Mouse (Mus musculus): ENCODE data around the gene Hist1h2bh. TPM values are rescaled to one million over a fixed set of nuclear protein-coding genes. Genes with fewer than 3 reads are reported as not detected.

Gene Hist1h2bh
- polyA plus RNA-seq, 1 experiment from 2014 or later: 1.1 TPM

DNA sequence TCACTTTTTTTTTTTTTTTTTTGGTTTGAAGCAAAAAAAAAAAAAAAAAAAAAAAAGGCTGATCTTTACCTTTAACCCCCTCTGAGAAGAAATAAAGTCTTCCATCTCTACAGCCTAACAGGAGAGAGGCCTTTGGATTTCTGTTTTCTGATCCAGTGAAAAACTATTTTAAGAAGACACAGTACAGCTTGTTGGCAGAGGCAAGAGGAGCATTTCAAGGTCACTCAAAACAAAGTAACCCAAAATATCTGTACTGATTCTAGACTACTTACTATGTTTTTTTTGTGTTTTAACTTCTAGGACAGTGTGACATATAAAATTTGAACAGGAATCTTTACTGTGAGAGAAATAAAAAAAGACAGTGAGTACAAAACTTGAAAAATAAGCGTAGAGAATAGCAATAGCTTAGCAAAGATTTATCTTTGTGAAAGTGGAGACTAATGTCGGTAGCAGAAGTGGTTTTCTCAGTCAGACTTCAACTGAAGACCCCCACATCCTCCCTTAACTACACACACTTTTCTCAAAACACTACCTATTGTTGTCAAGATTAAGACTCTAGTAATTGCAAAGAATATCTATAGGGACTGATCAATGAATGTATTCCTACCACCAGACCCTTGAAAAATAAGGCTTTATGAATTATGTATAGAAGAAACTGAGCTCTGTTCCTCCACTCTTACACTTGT lies 13.6 kb downstream of the Hist1h2bh start:
- H3K4me2 ChIP-seq (ENCODE audit: low read depth, low read length): peak overlapping the region; percentile 64
- no peaks in the 10 kb centered on the region for H3K36me3 ChIP-seq (ENCODE audit: control insufficient read depth, insufficient read depth)
- WGBS (ENCODE audit: insufficient replicate concordance): 18% methylated on average over 2 of the region's 2 CpGs
- ATAC-seq (ENCODE audit: low read depth): no peak
- H3K9ac ChIP-seq (ENCODE audit: low read depth, low read length): peak overlapping the region; percentile 78
- H3K9me3 ChIP-seq (replicated peaks; ENCODE audit: control insufficient read depth, low read length): no peaks in the 10 kb centered on the region
- H3K4me1 ChIP-seq (ENCODE audit: control insufficient read depth, low read depth, low read length): peaks cover 23% of the 10 kb centered on the region
- no peaks in the 10 kb centered on the region for H3K27me3 ChIP-seq (ENCODE audit: control insufficient read depth, insufficient read depth, low read depth, low read length)
- peak overlapping the region; percentile 65 for H3K4me3 ChIP-seq (ENCODE audit: low read depth, low read length)
- peak overlapping the region; percentile 96 for H3K27ac ChIP-seq (ENCODE audit: low read length)

DNA sequence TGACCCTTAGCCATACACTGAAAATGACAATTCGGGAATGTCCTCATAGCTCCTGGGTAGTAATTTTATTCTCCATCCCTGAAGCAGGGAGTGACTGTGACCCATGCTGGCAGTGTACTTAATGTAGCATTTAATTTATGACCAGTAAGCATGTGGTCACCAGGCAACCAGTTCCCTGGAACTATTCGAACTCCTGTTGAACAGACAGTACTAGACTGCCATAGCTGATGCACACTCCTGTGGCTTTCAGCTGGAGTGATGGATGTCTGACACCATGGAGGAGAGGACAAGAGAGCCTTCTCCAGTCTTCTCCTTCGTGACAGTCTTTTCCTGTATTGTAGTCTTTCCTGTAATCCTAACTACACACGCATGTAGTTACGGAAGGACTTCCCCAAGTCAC lies 14.2 kb downstream of the Hist1h2bh start:
- H3K4me1 ChIP-seq (ENCODE audit: control insufficient read depth, low read depth, low read length): peaks cover 25% of the 10 kb centered on the region
- no peak for ATAC-seq (ENCODE audit: low read depth)
- no peaks in the 10 kb centered on the region for H3K9me3 ChIP-seq (replicated peaks; ENCODE audit: control insufficient read depth, low read length)
- H3K4me2 ChIP-seq (ENCODE audit: low read depth, low read length): no peak overlapping the region
- no peak overlapping the region for H3K4me3 ChIP-seq (ENCODE audit: low read depth, low read length)
- H3K27ac ChIP-seq (ENCODE audit: low read length): no peak overlapping the region
- H3K9ac ChIP-seq (ENCODE audit: low read depth, low read length): no peak overlapping the region
- H3K27me3 ChIP-seq (ENCODE audit: control insufficient read depth, insufficient read depth, low read depth, low read length): no peaks in the 10 kb centered on the region
- H3K36me3 ChIP-seq (ENCODE audit: control insufficient read depth, insufficient read depth): no peaks in the 10 kb centered on the region
- WGBS (ENCODE audit: insufficient replicate concordance): 79% methylated on average over 5 of the region's 5 CpGs

DNA sequence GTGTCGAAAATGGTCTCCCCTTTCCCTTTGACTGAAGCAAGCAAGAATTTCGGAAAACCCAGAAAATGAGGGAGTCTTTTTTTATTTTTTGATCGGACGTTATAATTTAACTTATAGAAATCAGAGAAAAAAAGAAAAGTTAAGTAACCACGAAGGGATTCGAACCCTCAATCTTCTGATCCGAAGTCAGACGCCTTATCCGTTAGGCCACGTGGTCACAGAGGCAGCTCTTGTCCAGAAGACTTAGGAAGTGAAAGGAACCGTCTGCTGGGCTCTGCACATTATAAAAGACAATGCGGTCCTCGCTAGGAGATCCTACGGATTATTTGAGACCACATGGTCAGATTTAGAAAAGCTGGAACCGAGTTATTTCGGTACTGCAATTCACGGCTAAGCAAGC lies 16.9 kb downstream of the Hist1h2bh start:
- Histone ChIP-seq H3K4me1 (ENCODE audit: control insufficient read depth, low read depth, low read length) (peaks cover 16% of the 10 kb centered on the region), H3K27me3 (ENCODE audit: control insufficient read depth, insufficient read depth, low read depth, low read length) (no peaks in the 10 kb centered on the region), H3K4me2 (ENCODE audit: low read depth, low read length) (peak overlapping the region; percentile 68), H3K27ac (ENCODE audit: low read length) (no peak overlapping the region), H3K9ac (ENCODE audit: low read depth, low read length) (peak overlapping the region; percentile 47; the same call in 1 of the 2 replicates), H3K9me3 (replicated peaks; ENCODE audit: control insufficient read depth, low read length) (no peaks in the 10 kb centered on the region), H3K4me3 (ENCODE audit: low read depth, low read length) (peak overlapping the region; percentile 55), H3K36me3 (ENCODE audit: control insufficient read depth, insufficient read depth) (no peaks in the 10 kb centered on the region)
- WGBS (ENCODE audit: insufficient replicate concordance): under 1% methylated on average over 17 of the region's 17 CpGs
- no peak for ATAC-seq (ENCODE audit: low read depth)

DNA sequence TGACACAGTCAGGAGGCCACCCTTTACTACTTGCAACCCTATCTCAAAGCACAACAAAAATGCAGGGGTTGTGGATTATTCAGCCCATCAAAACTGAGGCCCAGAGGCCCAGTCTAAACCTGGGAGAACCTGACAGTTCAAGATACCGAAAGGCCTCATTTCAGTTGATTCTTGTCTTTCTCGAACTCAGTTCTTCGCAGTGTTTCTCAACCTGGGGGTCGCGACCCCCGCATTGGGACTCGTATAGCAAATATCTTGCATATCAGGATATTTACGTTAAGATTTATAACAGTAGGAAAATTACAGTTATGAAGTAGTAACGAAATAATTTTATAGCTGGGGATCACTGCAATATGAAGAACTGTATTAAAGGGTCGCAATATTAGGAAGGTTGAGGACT lies 17.3 kb downstream of the Hist1h2bh start:
- no peak overlapping the region; the same call in 1 of the 2 replicates for H3K27ac ChIP-seq (ENCODE audit: low read length)
- 1% methylated on average over 10 of the region's 10 CpGs for WGBS (ENCODE audit: insufficient replicate concordance)
- 0 out of 2 replicates have a peak overlapping the region, but pooled peaks have one; percentile 9 for H3K9ac ChIP-seq (ENCODE audit: low read depth, low read length)
- H3K27me3 ChIP-seq (ENCODE audit: control insufficient read depth, insufficient read depth, low read depth, low read length): no peaks in the 10 kb centered on the region
- H3K4me2 ChIP-seq (ENCODE audit: low read depth, low read length): peak overlapping the region; percentile 56
- peaks cover 16% of the 10 kb centered on the region for H3K4me1 ChIP-seq (ENCODE audit: control insufficient read depth, low read depth, low read length)
- H3K4me3 ChIP-seq (ENCODE audit: low read depth, low read length): peak overlapping the region; percentile 40
- no peak for ATAC-seq (ENCODE audit: low read depth)
- H3K9me3 ChIP-seq (replicated peaks; ENCODE audit: control insufficient read depth, low read length): no peaks in the 10 kb centered on the region
- no peaks in the 10 kb centered on the region for H3K36me3 ChIP-seq (ENCODE audit: control insufficient read depth, insufficient read depth)

DNA sequence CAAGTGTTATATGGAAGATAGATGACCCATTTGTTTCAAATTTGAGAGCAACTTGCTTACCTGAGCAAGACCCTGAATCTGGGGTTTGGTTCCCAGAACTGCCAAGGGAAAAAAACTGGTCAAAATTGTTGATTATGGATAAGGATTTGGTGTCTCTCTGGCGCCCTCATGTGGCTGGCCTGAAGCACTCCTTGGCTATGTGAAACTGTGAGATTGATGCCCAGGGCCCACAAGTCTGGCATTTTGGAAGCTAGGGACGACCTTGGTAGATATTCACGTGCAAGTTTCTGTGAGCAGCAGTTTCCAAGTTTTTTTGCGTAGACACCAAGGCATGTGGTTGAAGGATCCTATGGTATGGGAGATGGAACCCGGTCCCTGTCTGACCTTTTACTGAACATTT lies 18.5 kb downstream of the Hist1h2bh start:
- Histone ChIP-seq H3K27me3 (ENCODE audit: control insufficient read depth, insufficient read depth, low read depth, low read length) (no peaks in the 10 kb centered on the region), H3K4me1 (ENCODE audit: control insufficient read depth, low read depth, low read length) (peaks cover 23% of the 10 kb centered on the region), H3K4me3 (ENCODE audit: low read depth, low read length) (no peak overlapping the region), H3K27ac (ENCODE audit: low read length) (no peak overlapping the region), H3K9ac (ENCODE audit: low read depth, low read length) (no peak overlapping the region; the same call in 1 of the 2 replicates), H3K4me2 (ENCODE audit: low read depth, low read length) (no peak overlapping the region), H3K36me3 (ENCODE audit: control insufficient read depth, insufficient read depth) (no peaks in the 10 kb centered on the region), H3K9me3 (replicated peaks; ENCODE audit: control insufficient read depth, low read length) (no peaks in the 10 kb centered on the region)
- 10% methylated on average over 5 of the region's 5 CpGs for WGBS (ENCODE audit: insufficient replicate concordance)
- ATAC-seq (ENCODE audit: low read depth): 0 out of 2 replicates have a peak, but pooled peaks have one; percentile 15

DNA sequence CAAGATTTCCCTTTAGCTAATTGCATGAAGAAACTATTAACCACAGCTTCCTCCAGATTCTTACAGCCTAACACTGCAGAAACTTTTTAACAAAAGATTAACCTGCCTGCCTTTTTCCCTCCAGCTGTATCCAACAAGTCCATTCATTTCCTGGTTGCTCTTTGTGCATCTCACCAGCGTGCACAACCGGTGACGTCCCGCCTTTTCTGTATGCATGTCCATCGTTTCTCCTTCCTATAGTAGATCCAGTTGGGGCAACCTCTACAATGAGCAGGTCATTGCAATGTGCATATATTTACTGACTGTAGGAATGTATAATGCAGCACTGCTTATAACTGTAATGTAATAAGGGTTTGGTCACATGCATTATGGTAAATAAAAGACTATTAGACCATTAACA lies 19.2 kb downstream of the Hist1h2bh start:
- H3K9ac ChIP-seq (ENCODE audit: low read depth, low read length): no peak overlapping the region
- ATAC-seq (ENCODE audit: low read depth): no peak
- H3K4me3 ChIP-seq (ENCODE audit: low read depth, low read length): no peak overlapping the region
- no peaks in the 10 kb centered on the region for H3K9me3 ChIP-seq (replicated peaks; ENCODE audit: control insufficient read depth, low read length)
- H3K4me2 ChIP-seq (ENCODE audit: low read depth, low read length): no peak overlapping the region
- no peaks in the 10 kb centered on the region for H3K36me3 ChIP-seq (ENCODE audit: control insufficient read depth, insufficient read depth)
- no peak overlapping the region for H3K27ac ChIP-seq (ENCODE audit: low read length)
- no peaks in the 10 kb centered on the region for H3K27me3 ChIP-seq (ENCODE audit: control insufficient read depth, insufficient read depth, low read depth, low read length)
- WGBS (ENCODE audit: insufficient replicate concordance): 37% methylated on average over 5 of the region's 5 CpGs
- peaks cover 23% of the 10 kb centered on the region for H3K4me1 ChIP-seq (ENCODE audit: control insufficient read depth, low read depth, low read length)

DNA sequence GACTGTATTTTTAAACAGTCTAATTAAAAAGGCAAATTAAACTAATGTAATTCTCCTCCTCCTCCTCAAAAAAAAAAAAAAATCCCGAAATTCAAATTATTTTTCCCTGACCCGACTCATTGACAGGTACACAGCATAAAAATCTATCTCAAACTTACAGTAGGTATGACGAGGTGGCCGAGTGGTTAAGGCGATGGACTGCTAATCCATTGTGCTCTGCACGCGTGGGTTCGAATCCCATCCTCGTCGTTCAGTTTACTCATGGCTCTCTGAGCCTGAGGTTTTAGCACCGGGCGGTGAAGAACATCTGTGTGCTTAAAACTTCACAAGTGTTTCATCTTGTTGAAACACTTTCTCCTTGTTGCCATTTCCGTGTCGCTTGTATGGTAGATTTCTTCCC lies 21.5 kb downstream of the Hist1h2bh start:
- WGBS (ENCODE audit: insufficient replicate concordance): under 1% methylated on average over 14 of the region's 14 CpGs
- Histone ChIP-seq H3K9me3 (replicated peaks; ENCODE audit: control insufficient read depth, low read length) (no peaks in the 10 kb centered on the region), H3K27me3 (ENCODE audit: control insufficient read depth, insufficient read depth, low read depth, low read length) (no peaks in the 10 kb centered on the region), H3K4me1 (ENCODE audit: control insufficient read depth, low read depth, low read length) (peaks cover 25% of the 10 kb centered on the region), H3K9ac (ENCODE audit: low read depth, low read length) (no peak overlapping the region; the same call in 1 of the 2 replicates), H3K4me3 (ENCODE audit: low read depth, low read length) (peak overlapping the region; percentile 22; the same call in 1 of the 2 replicates), H3K4me2 (ENCODE audit: low read depth, low read length) (peak overlapping the region; percentile 53), H3K36me3 (ENCODE audit: control insufficient read depth, insufficient read depth) (no peaks in the 10 kb centered on the region), H3K27ac (ENCODE audit: low read length) (no peak overlapping the region)
- peak; percentile 44 for ATAC-seq (ENCODE audit: low read depth)

DNA sequence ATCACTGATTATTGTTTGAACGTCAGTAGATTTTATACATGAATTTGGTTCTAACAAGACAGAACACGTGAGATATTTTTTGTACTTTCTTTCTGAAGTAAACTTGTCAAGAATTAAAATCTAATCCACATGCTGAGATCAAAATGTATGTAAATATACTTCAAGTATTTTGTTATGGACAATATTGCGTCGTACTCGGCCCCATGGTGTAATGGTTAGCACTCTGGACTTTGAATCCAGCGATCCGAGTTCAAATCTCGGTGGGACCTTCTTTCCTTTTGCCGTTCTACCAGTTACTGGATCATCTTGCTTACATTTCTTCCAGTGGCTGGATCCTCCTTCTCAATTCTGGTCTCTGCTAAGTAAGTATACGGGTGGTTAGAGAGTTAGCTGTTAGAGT lies 23.8 kb downstream of the Hist1h2bh start:
- ATAC-seq (ENCODE audit: low read depth): peak; percentile 45
- H3K36me3 ChIP-seq (ENCODE audit: control insufficient read depth, insufficient read depth): no peaks in the 10 kb centered on the region
- no peaks in the 10 kb centered on the region for H3K9me3 ChIP-seq (replicated peaks; ENCODE audit: control insufficient read depth, low read length)
- H3K27ac ChIP-seq (ENCODE audit: low read length): peak overlapping the region; percentile 77
- H3K9ac ChIP-seq (ENCODE audit: low read depth, low read length): peak overlapping the region; percentile 6; the same call in 1 of the 2 replicates
- WGBS (ENCODE audit: insufficient replicate concordance): under 1% methylated on average over 10 of the region's 10 CpGs
- no peaks in the 10 kb centered on the region for H3K27me3 ChIP-seq (ENCODE audit: control insufficient read depth, insufficient read depth, low read depth, low read length)
- peak overlapping the region; percentile 50 for H3K4me3 ChIP-seq (ENCODE audit: low read depth, low read length)
- peaks cover 17% of the 10 kb centered on the region for H3K4me1 ChIP-seq (ENCODE audit: control insufficient read depth, low read depth, low read length)
- H3K4me2 ChIP-seq (ENCODE audit: low read depth, low read length): peak overlapping the region; percentile 71

DNA sequence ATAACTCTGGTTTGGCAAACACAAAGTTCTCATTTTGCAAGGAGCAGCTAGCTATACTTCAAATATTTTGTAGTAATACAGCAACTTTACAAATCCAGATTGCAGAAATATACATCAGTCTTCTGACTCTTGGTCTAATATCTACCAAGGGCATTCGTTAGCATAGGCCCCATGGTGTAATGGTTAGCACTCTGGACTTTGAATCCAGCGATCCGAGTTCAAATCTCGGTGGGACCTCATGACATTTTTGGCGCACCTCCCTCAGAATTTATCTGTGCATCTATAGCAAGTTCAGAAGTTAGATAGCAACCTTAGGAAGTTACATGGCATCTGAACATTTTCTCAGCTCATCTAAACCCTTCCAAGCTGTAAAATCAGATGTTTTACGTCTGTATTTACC lies 24.3 kb downstream of the Hist1h2bh start:
- Histone ChIP-seq H3K27ac (ENCODE audit: low read length) (peak overlapping the region; percentile 77), H3K4me2 (ENCODE audit: low read depth, low read length) (peak overlapping the region; percentile 71), H3K4me3 (ENCODE audit: low read depth, low read length) (peak overlapping the region; percentile 50), H3K27me3 (ENCODE audit: control insufficient read depth, insufficient read depth, low read depth, low read length) (no peaks in the 10 kb centered on the region), H3K36me3 (ENCODE audit: control insufficient read depth, insufficient read depth) (no peaks in the 10 kb centered on the region), H3K4me1 (ENCODE audit: control insufficient read depth, low read depth, low read length) (peaks cover 17% of the 10 kb centered on the region), H3K9me3 (replicated peaks; ENCODE audit: control insufficient read depth, low read length) (no peaks in the 10 kb centered on the region), H3K9ac (ENCODE audit: low read depth, low read length) (peak overlapping the region; percentile 6; the same call in 1 of the 2 replicates)
- WGBS (ENCODE audit: insufficient replicate concordance): 0% methylated on average over 6 of the region's 6 CpGs
- ATAC-seq (ENCODE audit: low read depth): peak; percentile 60
